Mouse (Mus musculus): ENCODE measurements around the gene Cdk17. TPM values are rescaled to one million over a fixed set of nuclear protein-coding genes. Genes with fewer than 3 reads are reported as not detected.

Cdk17 gene
- total RNA-seq, 2 experiments from 2014 or later, result 61.7 to 109 TPM

DNA sequence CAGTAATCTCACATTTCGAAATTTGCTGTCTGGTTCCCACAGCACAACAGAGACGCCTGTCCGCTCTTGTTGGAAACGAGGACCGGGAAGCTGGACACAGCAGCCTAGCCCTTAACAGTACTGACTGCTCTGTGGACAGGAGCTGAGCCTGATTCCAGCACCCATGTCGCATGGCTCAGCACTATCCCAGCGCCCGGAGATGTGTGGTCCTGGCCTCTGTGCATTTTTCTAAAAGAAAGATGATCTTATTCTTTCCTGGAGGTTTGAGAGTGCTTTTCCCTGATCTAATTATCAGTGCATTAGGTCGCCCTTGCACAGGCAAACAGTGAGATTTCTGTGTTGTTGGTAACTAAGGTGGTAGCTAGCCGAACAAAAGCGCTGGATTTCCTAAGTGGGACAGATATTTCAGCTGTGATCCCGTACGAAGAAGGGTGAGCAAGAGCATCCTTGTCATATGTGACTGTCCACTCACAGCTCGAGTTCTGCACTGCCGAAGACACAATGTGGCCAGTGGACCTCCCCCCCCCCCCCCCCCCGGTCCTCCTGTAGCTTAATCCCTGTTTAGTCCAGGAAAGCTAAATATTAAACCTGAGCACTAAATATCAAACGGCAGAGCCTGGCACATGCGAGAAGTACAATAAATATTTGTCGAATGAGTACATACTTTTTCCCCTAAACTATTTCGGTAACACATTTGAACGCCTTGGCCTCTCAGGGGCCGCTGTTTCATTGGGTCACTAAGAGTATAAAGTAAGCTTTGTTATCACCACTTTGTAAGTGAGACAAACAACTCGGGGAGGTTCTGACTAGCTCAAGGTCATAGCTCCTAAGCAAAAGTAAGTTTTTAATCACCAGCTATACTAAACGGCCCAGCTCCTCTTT is 90.0 kb downstream of the Cdk17 start:
- ATAC-seq (replicated peaks; ENCODE audit: low FRiP score, poor library complexity, severe bottlenecking), result no peak

DNA sequence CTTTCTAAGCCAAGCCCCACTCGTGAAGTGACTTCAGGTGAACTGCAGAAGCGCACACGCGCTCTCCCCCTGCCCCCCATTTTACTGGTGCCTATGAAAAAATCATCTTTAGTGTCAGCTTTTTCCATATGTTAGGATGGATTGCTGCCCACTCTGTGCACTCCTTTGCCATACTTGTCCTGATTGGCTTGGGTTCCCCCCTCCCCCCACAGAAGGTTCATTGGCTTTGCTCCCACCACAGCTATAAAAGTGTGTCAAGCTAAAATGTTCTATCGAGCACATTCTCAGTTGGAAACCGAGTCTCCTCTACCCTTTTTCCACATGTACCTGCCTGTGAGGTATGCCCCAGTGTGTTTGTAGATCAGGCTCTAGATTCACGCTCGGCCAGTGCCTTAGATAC is 90.8 kb downstream of the Cdk17 start:
- ATAC-seq (replicated peaks; ENCODE audit: low FRiP score, poor library complexity, severe bottlenecking), result no peak

DNA sequence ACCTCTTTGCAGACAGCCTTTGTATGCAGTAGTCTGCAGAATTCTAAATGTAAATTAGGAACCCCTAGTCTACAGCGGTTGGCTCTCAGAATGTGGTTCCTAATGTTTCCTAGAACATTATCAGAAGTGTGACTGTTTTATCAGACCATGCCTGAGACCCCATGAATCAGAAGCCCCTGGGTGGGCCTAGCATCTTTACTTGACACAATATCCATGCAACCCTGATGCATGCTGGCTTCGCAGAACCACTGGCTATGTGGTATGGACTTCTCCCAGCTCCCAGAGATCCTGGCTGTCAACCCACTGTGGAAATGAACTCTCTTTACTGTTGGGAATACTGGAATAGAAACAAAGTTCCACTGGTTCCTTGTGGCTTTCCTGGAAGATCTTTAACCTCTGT is 92.0 kb downstream of the Cdk17 start:
- ATAC-seq (replicated peaks; ENCODE audit: low FRiP score, poor library complexity, severe bottlenecking), result no peak

DNA sequence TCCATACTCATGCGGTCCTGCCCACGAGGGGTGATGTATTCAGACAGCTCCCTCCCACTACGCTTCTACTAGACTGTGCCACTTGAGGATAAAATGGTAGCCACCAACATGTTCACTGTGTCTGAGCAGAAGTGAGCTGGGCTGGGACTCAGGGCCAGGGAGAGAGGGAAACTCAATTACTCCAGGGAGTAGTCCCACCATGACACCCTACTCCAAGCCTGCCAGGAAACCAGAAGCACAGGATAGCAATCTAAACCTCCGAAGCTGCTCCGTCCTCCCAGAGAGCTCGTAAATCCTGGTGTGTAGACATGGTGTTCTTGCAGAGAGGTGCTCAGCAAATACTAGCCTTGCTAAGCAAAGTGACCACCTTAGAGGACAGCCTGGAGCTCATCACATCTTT is 92.5 kb downstream of the Cdk17 start:
- ATAC-seq (replicated peaks; ENCODE audit: low FRiP score, poor library complexity, severe bottlenecking), result no peak

DNA sequence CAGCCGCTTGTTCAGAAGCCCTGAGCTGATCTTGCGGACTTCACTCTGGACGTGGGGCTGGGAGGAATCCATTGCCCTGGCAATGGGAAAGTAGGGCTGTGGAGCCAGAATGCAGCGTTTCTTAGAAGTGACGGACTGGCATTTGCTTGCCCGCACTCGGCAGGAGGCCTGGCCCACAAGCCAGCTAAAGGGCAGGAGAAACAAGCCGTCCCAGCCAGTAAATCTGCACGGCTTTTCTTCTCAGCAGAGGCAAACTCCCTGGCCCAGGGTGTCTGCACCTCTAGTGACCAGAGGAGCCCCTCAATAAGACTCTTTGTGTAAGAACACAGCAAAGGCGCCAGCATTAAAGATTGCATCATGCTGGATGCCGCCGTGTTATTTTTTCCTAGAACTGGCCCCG is 94.6 kb downstream of the Cdk17 start:
- no peak for ATAC-seq (replicated peaks; ENCODE audit: low FRiP score, poor library complexity, severe bottlenecking)

DNA sequence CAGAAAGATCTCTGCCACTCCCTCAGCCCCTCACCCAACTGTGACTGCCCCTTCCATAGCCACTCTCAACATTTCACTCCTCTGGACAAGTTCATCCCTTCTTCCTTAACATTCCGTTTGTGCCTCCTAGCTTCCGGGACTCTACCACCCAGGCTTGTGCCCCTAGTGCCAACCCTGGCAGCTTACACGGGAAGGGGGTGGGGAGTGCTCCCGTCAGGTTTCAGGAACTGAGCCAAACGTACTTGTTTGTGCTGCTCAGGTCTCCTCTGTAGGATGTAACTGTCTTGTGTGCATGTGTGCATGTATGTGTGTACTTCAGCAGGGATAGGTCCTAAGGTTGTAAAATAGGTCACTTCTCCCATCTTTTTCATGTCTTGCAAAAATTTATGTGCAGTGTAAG is 99.2 kb downstream of the Cdk17 start:
- no peak for ATAC-seq (replicated peaks; ENCODE audit: low FRiP score, poor library complexity, severe bottlenecking)

DNA sequence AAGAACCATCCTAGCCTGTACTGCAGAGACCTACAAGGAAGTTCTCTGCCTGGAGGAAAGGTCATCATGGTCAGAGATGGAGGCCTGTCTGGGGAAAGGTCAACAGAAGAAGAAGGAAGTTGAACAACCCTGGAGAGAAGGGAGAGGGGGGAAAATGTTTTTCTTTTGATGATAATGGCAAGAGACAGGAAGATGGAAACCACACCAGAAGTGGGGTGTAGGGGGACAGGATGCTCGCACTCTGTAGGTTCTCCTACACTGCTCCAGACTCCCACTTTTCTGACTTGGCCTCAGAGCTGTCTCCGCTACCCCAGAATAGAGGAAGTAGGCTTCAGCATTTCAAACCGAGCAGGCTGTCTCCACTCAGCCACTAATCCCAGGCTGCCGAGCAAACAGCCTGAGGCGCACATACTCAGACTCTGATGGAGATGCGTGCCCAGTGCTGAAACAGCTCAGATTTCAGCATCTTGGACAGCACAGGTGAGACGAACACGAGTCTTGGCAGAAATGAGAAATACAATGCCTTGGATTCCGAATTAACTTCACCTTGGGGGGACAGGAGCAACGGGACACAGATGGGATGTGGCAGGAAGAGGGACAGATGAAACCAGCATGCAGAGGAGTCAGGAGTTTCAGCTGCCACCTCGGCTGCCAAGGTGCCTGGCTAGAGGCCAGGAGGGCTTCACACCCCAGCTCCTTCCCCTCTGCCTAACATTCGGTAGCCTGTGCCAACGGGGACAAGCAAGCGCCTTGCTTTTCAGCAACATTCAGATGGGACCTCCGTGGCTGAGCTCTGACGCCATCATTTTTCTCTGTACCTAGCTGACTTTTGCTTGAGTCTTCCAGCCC is 100.7 kb downstream of the Cdk17 start:
- ATAC-seq (replicated peaks; ENCODE audit: low FRiP score, poor library complexity, severe bottlenecking), result no peak

DNA sequence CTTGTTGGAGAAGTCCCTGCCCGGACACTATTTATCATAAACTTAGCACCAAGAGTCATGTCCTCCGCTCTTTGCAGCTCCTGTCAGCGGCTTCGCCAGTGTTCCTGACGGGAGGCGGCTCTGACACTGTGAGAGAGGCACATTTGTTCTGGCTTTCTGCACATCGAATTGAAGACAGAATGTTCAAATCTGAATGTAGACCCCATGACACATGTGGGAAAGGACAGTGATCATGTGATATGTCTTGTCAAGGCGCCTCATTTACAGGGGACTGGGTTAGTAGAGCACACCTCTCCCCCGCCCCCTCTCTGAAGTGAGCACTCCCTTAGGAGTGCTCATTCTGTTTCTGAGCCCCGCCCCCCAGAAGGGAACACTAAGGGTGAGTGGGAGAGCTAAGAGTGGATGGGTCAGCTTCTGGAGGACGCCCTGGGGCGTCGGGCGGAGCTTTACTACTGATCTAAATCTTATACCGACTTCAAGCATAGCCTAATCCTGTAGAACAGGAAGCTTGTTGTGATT is 101.4 kb downstream of the Cdk17 start:
- no peak for ATAC-seq (replicated peaks; ENCODE audit: low FRiP score, poor library complexity, severe bottlenecking)

DNA sequence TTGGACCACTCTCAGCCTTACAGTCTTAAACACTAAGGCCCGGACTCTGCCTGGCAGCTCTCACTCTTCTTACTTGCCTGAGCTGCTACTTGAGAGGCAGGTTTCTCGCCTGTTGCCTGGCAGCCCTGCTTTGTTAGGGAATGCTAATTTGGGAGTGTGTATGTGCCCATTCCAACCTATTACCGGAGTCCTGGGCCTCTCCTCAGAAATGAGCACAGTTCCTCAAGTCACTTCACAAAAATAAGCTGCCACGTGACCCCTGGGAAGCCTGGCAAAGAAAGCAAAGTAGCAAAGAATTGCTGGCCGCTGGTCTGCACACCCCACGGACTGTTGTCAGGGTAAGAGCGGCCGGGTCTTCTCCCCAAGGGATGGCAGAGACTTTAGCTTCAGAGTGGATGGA is 102.8 kb downstream of the Cdk17 start:
- ATAC-seq (replicated peaks; ENCODE audit: low FRiP score, poor library complexity, severe bottlenecking), result no peak

DNA sequence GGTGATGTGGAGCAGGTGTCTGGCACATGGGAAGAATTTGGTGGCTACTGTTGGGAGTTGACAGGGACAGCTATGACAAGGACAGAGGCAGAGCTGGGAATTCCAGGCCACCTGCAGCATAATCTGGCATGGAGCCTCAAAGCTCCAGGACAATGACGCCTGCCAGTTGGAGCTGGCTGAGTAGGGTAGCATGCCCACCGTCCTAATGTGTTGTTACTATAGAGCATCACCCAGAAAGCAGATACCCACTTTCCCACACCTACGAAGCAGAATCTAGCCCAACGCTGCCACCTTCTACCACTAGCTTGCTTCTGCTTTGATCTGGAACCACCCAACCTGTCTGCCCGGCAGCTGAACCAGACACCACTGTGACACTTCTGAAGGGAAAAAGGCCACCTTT is 103.3 kb downstream of the Cdk17 start:
- ATAC-seq (replicated peaks; ENCODE audit: low FRiP score, poor library complexity, severe bottlenecking), result no peak

DNA sequence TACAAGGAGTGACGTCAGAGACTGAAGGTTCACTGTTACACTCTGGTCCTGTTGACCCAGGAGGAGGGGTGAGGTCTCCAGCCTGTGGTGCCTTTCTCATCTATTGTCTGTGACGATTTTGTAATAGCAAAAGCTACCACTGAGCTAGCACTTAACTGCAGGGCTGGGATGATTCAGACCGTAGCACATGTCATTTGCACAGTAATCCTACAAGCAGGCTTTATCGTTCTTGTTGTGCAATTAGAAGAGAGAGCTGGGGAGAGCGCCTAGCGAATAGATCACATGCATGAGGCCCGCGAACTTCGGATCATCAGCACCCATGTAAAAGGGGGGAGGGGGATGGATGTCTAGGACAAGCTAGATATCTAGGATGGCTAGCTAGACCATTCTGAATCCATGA is 105.2 kb downstream of the Cdk17 start:
- no peak for ATAC-seq (replicated peaks; ENCODE audit: low FRiP score, poor library complexity, severe bottlenecking)

DNA sequence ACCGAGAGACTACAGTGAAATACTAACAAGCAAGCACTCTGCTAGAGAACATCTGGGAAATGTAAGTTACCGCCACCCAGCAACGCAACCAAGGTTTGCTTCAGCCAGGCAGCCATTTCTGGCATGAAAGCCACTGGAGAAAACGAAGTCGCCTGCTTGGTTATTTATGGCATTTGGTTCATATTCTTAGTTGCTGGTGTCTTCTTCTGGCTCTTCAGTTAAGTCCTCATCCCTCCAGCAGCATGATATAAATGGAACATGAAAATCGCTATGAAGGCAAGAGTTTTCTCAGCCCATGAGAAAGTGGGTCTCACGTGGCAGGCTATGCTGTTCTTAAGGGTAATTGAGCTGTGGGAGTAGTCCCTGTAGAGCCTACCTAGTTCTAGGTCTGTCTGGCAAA is 105.8 kb downstream of the Cdk17 start:
- no peak for ATAC-seq (replicated peaks; ENCODE audit: low FRiP score, poor library complexity, severe bottlenecking)

DNA sequence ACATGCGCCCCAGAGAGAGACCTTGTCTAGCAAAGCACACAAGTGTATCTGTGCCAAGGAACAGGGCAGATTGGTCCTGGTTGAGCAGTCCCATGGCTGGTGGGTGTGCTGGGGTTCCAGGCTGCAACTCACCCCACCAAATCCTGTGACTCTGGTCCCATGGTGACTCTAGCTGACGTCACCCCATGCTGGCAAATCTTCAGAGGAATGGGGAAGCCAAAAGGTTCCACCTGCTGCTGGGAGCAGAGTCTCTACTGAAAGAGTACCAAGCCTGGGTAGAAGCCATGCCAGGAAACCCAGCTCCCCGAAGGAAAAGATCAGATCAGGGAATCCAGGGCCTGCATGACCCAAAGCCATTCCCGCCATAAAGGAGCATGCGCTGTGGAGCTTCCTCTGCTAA is 106.8 kb downstream of the Cdk17 start:
- ATAC-seq (replicated peaks; ENCODE audit: low FRiP score, poor library complexity, severe bottlenecking), result no peak

DNA sequence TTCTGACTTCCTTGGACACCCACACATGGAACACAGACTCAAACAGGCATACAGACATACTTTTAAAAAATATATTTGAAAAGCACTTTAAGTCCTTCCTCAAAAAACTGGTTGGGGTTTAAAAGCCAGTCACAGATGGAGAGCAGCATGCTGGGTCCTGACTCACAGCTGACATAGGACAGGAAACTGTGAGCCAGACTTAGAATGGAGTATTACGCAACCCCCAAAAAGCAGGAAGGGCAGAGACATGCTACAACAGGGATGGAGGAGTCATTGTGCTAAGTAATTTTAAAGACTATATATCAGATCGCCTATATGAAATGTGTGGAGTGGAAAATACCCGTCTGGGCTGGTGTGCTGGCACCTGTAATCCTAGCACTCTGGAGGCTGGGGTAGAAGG is 107.7 kb downstream of the Cdk17 start:
- no peak for ATAC-seq (replicated peaks; ENCODE audit: low FRiP score, poor library complexity, severe bottlenecking)

DNA sequence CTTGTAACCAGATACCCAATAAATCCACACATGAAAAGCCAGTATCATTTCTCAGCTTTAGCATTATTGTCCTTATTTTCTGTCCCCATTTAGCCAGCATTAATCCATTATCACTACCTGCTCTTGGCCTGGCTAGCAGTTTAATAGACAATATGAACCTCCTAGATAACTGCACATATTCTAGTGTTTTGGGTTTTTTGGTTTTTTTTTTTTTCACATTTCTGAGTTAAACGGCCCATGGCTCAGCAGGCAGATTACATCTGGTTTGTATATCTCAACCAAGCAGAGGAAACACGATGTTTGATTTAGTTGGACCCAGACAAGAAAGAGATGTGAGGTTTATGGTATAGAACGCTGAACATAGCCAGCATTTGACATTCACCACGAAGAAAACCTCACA is 109.1 kb downstream of the Cdk17 start:
- ATAC-seq (replicated peaks; ENCODE audit: low FRiP score, poor library complexity, severe bottlenecking), result no peak

DNA sequence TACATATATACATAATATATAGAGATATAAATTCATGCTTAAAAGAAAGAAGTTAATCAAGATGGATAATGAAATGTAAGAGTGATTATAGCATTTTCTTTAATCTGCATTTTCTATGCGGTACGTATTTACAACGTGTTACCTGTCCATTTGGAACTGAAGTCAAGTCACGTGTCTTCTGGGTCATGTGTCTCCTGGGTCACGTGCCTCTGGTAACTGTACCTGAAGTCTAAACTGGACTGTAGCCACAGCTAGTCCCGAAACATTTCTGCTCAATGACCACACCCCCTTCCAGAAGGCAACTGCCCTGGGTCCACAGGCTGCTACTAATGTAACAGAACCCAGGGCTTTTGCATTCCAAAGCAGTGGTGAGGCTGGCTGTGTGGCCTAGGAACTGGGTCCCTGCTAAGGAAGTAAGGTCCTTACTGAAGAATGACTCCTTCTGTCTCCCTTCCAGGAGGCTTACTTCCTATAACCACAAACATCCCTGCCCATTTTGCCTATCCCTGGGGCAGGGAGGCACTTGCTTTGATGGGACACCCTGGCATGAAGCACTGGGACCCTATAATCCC is 110.3 kb downstream of the Cdk17 start:
- ATAC-seq (replicated peaks; ENCODE audit: low FRiP score, poor library complexity, severe bottlenecking), result no peak

DNA sequence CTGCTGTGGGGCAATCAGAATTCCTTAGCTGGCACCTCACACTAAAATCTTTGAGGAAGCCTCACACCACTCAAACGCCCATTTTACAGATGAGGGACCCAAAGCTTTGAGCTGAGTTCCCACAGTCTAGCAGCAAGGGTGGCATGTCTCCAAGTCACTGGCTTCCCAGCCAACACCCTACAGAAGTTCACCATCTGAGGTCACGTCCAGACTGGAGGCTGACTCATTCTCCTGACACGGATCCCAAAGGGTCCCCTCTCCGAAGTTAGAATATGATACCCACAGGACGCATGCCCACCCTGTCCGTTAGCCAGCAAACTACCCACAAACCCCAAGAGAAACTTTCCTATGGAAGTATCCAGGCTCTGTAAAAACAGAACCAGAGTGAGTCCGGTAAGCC is 111.2 kb downstream of the Cdk17 start:
- no peak for ATAC-seq (replicated peaks; ENCODE audit: low FRiP score, poor library complexity, severe bottlenecking)

DNA sequence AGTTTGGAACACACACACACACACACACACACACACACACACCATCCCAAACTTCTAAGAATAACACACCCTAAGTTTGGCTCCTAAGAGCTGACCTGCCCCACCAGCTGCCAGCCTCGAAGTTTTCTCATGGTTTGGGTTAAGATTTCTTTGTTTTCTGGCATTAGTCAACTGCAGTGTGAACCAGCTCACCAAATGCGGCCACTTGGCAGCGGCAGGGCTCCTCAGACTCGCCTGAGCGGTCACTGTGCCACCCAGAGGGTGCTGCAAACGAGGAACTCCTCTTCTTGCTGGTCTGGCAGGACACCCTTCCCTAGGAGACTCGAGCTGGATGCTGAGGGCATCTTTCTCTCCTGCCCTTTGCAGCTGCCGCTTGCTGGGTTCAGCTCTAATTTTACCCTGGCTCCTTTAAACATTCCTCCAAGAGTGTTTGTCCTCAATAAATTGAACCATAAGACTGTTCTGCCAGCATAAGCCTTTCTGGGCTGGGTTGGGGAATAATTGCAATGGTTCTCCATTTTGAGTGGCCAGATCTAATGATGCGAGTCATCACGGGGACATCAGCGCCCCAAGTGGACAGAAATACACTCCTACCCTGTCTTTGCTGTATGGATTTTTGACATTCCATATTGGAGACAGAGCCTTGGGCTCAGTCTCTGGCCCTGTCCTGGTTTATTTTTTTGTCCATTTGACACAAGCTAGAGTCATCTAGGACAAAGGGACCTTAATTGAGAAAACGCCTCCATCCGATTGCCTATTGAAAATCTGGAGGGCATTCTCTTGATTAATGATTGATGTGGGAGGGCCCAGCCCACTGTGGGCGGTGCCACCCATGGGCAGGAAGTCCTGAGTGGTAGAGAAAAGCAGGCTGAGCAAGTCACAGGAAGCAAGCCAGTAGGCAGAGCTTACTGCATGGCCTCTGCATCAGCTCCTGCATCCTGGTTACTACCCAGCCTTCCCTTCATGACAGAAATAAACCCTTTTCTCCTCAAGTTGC is 112.6 kb downstream of the Cdk17 start:
- no peak for ATAC-seq (replicated peaks; ENCODE audit: low FRiP score, poor library complexity, severe bottlenecking)

DNA sequence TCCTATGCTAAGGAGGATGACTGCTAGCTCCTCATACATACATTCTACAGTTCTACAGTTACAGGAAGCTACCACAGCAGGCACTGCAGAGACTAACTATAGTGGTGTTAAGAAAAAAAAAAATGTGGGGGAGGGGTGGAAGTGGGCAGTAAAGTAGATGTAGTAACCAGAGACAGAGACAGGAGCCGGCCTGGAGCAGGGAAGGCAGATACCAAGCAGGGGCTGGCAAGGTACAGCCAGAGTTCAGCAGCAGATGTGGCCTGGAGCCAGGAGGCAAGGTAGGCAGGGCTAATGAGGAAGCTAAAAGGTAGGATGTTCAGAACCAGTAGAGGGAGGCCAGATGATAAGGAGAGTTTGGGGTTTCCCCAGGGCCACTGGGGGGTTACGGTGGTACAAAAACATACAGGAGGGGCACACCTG is 113.6 kb downstream of the Cdk17 start:
- ATAC-seq (replicated peaks; ENCODE audit: low FRiP score, poor library complexity, severe bottlenecking), result no peak

Data from erythroid progenitor cell, adult 5-6 weeks (primary cell).